Mouse (Mus musculus) left cerebral cortex, adult 8-10 months (tissue): ENCODE data around the gene Slc7a5. TPM values are rescaled to one million over a fixed set of nuclear protein-coding genes. Genes with fewer than 3 reads are reported as not detected.

Experiments used
- DNase-seq, 2 experiments: peaks; one replicate each; pipeline ENCODE4 v3.0.0; 2022; ENCODE audit warnings: low spot score in 2 of 2
- total RNA-seq, 4 experiments: library from RNA; stranded (reverse); gene quantifications; 2 replicates each; pipeline ENCODE4 v1.2.4; 2022

Slc7a5 gene
- total RNA-seq, 4 experiments from 2014 or later: 57.0 to 73.5 (median 61.5) TPM

DNA sequence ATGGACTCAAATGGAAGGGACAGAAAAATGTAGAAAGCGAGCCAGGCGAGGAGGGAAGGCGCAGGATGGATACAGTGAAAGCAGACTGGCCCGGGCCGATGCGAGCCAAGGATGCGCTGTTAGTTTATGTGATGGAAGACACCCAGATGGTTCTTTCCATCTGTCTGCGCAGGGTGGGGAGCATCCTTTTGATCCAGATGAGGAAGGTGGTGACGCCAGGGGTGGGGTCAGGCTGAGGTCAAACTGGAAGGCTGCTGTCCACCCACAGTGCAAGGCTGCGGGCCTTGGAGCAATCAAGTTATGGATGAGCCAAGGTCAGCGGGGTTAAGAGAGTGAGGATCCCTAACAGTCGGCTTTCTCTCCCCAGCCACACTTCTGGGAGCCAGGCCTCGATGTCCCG, 28.9 kb upstream of the Slc7a5 start:
- DNase-seq: no peak

DNA sequence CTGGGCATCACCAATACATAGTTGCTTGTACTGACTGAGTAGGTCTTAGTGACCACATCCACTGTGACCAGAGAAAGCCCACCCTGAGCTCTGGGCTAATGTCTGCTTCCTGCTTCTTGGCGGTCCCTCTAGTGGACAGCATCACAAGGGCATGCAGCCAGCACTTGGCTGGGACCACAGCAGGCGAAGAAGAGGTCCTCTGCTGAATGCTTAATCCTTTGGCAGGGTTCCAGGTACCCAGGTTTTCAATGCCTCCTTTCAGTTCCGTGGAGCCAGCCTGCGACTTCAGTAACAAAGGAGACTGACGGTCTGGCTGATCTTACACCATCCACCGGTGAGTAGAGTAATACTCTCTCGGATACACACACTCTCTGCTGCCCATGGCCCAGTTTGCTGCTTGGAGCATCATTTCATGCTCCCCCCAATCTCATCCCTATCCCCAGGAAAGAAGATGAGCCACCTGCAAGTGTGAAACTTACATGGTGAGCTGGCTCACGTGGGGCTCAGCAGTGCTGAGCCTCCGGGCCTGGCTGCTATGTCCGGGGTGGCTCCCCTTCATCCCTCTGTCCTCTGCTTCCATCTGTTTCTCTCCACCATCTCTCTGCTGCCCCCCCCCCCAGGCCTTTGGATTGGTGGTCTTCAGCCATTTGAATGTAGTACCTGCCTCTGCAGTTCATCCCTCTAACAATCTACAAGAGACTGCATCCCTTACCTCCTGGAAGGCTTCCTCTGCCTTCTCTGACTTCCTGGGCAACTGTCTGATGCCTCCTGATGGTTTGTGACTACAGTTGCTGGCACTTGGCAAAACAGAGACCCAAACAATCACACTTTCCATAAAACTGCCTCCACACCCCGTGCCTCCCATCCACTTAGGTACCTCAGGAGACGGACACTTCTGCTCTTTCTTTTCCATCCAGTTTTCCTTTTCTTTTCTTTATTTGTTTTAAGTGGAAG, 28.1 kb upstream of the Slc7a5 start:
- peak in 1 of 2 experiments; percentile 77 for DNase-seq

DNA sequence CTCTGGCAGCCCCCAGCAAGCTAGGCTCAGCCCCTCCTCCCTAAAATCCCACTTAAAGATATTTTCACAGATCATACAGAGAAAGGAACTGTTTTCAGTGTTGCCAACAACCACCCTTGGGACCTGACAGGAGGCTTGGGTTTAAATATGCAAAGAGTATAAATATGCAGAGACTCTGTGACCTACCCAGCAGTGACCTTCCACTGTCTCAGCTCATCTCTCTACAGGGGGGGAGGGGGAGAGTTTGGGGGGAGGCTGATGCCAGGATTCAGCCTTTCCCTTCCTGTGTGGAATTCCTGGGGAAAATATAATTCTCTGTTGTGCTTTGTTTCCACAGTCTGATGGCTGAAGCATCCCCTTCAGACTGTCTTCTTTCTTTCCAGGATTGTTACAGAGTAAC, 27.4 kb upstream of the Slc7a5 start:
- no peak for DNase-seq

DNA sequence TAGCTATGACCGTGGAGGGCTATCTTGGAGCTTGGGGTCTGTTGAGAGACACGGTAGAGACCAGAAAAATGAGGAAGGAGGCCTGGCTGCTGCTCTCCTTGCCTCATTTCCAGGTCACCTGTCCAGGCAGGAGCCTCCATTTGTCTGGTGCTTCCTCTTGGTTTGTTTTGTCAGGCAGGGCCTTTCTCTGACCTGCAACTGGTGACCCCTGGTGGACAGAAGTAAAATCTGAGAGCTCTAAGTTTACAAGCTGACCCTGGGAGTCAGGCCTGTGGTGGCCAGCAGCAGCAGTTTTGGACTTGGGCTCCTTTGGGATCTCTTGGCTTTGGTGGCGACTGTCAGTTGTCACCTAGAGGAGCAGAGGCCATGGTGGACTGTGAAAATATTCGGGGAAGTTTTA, 27.0 kb upstream of the Slc7a5 start:
- no peak for DNase-seq

DNA sequence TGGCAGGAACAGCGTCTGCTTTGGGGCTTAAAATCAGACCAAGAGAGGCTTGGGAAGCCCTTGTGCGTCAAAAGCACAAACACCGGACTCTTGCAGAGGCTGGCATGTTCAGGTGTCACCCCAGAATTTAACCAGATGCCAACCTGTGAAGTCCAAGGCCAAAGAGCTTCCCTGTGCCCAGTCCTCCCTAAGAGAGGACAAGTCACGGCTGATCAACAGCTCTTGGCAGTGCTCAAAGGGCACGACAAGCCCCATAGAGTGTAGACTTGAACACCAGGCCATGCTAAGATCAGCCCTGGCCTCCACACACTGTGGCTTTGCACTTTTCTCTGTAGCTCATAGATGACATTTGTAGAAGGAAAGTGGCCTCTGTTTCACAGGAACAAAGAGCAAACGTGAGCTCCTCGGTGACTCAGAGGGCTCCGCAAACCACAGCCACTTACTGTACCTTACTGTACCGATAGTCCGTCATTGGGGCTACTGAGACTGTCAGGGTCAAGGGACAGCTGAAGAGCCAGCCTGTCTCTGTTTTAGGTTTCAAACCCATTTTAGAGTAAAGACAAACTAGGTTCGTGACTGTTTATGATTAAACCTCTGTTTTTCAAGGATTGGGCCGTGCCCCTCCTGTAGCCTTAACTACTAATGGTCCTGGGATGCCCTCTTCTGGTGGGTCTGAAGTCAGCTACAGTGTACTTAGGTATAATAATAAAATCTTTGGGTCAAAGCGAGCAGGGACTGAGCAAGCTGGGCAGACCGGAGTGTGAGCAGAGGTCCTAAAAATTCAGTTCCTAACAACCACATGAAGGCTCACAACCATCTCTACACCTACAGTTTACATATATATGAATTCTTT, 25.4 kb upstream of the Slc7a5 start:
- no peak for DNase-seq

DNA sequence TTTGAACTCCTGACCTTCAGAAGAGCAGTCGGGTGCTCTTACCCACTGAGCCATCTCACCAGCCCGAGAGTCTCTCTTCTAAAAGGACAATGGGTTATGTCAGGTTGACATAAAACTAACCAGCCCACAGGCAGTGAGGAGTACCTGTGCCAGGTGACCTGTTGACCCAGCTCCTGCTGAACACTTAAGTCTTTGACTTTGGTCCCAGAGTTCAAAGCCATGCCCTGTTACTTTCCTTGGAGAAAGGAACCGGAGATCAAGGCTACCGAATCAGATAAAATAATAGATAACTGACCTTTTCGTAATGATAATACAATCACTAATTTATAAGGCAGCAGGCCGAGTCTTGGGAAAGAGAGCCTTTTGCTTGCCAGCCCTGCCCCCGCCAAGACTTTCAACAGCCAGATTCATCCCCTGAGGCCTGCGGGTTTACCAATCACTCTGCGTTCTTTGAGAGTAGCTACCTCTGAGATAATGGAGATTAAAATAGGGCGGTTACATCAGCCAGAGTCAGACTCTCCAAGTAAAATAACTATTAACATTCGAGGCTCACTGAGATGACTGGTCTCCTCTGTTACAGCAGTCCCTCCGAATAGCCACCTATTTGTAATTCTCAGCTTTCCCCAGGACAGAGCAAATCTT, 24.7 kb upstream of the Slc7a5 start:
- DNase-seq: no peak

DNA sequence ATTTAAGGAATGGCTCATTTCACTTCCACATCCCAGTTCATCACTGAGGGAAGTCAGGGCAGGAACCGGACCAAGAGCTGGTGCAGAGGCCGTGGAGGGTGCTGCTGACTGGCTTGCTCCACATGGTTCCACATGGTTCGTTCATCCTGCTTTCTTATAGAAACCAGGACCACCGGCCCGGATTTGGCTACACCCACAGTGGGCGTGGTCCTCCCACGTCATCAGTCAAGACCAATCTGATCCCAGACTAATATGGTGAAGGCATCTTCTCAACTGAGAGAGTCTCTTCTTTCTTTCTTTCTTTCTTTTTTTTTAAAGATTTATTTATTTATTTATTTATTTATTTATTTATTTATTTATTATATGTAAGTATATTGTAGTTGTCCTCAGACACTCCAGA, 24.1 kb upstream of the Slc7a5 start:
- no peak for DNase-seq

DNA sequence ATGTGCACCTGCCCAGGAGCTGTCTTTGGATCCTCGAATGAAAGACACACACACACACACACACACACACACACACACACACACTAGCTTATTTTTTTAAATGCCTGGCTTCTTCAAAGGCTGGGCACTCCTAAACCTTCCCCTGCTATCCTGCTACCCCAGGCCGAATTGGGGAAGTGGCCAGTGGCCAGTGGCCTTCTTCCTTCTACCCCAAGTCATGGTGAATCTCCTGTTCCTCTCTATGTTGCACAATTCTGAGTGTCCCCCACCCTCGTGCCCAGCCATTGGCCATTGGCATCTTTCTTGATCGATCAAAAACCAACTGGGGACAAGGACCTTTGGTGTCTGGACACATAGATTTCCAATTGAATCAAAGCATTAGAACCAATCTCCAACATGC, 22.6 kb upstream of the Slc7a5 start:
- no peak for DNase-seq

DNA sequence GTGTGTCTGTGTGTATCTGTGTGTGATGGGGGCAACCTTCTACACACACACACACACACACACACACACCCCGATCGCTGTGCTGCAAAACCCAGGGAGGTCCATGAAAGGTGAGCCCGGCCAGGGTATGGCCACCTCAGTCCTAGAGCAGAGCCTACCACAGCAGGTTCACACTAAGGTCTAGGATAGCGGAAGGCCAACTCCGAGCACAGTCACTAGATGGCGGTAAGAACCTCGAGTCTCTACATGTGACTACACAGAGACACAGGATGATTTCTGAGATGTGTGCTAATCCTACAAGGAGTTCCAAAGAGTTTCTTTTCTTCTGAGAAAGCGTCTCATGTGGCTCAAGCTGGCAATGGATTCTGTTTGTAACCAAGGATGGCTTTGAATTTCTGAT, 19.8 kb upstream of the Slc7a5 start:
- no peak for DNase-seq

DNA sequence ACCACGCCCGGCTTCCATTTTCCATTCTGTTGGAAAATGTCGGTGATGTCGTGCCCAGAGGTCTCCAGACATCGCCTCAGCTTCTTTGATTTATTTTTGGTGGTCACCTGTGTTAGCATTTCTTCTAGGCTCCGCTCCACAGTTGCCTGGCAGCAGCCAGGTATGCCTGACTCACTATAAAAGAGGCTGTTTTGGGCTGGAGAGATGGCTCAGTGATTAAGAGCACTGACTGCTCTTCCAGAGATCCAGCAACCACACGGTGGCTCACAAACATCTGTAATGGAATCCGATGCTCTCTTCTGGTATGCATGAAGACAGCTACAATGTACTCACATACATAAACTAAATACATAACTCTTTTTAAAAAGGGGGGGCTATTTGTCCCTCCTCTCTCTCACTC, 18.8 kb upstream of the Slc7a5 start:
- no peak for DNase-seq

DNA sequence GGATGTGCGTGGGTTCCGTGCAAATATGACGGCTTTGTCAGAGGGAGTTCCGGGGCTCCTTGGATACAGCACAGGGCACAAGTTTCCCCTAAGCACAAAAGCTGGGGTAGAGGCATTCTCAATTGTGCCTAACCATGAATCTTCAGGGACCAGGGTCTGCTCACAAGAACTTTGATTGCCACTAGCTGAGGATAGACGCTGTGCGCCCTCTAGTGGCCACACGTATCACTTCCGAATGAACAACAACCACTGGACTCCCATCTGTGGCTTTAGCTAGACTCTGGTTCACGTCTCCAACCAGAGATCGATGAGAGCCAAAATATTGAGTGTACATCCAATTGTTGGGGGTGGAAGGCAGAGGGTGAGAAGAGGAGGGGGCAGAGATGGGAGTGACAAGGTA, 18.1 kb upstream of the Slc7a5 start:
- DNase-seq: no peak

DNA sequence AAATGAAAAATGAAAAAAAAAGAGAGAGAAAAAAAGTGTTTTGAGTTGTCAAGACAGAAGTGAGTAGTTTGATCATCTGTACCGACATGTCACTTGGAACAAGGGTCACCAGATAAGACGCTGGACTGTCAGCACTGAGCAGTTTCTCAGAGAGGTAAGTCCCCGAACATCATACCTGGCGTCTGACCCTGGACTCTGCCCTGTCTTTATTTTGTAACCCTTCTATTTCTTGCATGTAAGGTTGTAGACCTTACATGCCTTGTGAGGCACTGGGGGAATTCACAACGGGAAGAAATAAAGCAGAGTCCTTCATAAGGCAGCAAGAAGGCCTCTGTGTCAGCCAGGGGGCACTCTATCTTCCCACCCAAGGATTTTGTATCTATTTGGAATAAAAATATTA, 17.2 kb upstream of the Slc7a5 start:
- DNase-seq: no peak

DNA sequence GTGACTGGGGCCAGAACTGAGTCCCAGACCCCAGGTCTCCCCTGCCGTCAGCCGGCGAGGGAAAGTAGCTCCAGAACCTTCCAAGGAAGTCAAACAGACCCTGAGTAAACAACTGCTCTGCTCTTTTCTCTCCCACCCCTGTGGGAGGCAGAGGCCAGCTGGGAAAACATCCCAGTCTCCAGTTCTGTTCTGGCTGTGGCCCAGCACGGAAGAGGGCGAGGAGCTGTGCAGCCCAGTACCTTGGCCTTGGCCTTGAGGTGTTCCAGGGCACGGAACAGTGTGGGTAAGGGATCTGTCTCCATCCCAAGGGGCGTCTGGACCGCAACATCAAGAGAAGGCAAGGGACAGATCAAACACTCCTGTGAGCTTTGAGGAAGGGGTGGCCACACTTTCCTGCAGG, 14.6 kb upstream of the Slc7a5 start:
- no peak for DNase-seq

DNA sequence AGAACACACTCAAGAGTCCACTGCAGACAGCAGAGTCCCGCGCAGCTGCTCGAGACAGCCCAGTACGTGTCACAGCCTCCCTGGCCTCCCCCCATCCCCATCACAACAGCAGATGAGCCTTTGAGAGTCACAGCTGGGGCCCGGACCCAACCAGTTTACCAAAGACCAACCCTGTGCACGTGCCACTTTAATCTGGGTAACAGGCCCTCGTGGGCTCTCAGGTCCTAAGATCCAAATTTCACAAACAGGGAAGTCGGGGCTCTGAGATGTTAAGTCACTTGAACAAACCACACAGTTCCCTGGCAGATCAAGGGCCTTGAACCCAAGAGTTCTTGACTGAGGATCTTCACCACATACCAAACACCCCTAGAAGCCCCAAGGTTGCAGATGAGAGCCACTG, 14.1 kb upstream of the Slc7a5 start:
- no peak for DNase-seq

DNA sequence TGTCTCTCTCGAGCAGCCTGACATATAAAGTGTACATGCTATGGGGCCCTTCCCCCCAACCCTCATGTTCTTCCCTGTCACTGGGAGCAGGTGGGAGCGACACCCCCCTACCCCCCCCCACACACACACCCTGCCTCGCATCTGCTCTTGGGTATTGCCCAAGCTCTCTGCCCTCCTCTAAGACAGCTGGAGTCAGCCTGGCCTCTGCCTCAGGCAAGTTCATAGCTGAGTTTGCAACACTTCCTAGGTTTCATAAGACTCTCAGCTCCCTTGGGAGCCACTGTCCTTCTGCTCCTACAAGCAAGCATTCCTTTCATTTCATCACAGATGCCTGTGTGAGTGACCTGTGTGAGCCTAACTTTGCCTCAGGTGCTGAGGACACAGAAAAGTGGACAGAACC, 12.2 kb upstream of the Slc7a5 start:
- no peak for DNase-seq

DNA sequence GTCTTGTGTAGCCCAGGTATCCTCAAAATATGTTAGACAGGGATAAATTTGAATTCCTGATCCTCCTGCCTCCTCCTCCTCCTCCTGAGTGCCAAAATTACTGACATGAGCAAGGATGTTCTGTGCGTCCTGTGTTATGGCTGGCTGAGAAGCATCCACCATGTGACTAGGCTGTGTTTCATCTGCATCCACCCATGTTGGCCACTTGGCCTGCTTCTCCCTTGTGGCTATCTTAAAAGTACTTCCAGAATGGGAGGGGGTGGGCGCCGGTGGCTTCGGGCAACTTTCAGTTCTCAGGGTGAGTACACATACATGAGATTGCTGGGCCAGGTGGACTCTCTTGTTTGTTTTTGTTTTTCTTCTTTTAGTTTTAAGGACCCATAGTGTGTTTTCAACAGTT, 11.7 kb upstream of the Slc7a5 start:
- DNase-seq: no peak

DNA sequence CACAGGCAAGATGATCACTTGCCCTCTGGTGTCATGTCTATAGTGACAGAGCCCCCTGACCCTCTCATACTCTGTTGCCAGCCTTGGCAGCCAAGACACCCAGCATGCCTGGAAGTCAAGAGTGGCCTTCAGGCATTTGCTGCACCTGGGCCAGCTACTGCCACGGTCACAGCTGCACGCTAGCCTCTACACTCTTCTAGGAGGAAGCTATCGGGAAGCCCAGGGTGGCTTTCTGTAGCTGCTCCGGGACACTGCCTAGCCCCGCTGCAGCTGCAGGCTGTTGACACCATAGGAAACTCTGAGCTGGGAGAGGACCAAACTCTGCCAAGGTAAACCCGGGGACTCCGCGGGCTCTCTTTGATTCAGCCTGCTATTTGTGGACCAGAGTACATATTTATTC, 5.9 kb upstream of the Slc7a5 start:
- DNase-seq: no peak

DNA sequence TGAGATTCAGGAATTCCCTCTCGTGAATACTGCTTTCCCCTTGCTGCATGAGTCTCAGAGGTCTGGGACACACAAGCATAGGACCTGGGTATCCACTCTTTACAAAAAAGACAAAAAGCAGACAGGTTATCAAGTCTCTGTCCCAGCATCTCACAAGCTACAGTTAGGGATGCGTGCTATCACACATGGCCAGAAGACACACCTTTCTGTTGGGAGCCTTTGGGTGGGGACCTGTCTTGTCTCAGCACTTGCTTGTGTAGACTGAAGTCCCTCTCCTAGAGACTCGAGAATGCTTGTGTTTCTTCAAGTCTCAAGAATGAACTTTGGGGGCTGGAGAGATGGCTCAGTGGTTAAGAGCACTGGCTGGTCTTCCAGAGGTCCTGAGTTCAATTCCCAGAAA, 5.3 kb upstream of the Slc7a5 start:
- no peak for DNase-seq

DNA sequence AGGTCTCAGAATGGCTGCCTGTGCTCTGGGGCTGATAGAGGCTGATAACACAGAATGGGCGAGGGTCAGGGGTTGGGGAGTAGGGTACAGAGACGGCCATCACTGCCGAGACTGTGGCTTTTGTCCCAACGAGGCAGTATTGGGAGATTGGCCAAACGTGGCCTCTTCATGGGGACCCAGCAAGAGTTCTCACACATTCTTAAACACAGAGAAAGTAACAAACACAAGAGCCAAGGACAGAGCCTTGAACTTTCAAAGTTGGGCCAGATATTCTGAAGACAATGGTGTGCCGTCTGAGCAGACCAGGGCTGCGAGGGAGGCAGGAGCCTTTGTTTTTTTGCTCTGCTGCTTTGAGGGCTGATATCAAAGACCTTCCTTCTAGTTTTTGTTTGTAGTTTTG, 4.5 kb upstream of the Slc7a5 start:
- DNase-seq: no peak

DNA sequence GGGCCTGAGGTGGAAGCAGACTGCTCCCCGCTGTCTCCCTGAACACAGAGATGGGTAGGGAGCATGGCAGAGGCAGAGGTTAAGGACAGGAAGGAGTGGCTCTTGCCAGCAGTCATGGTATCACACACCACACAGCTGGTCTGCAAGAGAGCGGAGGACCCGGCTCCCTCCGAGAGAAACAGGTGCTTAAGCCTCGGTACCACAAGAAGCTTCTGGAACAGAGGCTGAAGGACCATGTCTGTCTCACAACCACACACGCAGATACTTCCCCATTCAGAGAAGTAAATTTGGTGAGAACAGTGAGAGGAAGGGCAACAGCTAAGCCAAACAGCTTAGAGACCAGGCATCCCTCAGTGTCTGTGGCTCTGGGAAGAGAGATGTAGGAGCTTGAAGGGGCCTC, 3.9 kb upstream of the Slc7a5 start:
- DNase-seq: no peak

DNA sequence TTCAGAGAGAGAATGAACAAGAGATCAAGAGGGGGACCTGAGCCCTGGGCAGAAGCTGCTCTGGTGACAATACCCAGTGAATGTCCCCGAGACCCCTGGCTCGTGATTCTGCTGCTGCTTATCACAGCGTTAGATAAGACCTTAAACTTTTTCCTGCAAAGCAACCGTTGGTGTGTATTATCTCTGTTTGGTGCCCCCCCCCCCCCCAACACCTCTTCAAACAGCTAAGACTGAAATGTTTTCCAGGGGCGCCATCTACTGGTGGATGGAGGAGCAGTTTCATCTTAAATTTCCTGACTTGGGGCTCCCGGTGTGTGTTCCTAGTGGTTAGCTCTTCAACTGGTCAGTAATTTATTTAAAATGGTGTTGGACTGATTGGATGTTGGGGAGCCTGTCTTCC, 2.2 kb upstream of the Slc7a5 start:
- DNase-seq: peak; percentile 46 to 50

DNA sequence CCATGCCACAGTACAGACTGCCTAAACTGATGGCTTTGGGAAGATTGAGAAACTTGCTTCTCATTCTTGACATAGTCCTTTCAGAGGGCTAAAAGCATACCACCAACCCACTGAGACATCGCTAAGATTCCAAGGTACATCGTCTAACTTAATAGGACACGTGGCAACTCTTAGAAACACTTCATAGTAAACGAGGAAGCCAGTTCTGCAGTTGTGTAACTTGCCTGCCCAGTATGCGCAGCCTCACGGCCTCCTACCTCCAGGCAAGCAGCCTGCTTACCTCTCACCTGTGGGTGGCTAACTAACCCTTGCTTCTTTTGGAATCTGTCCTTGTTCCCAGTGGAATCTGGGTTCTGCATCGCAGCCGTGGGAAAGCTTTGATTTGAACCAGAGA, 1.7 kb upstream of the Slc7a5 start:
- no peak for DNase-seq
